Mouse (Mus musculus) fat pad, adult 2 months (tissue): ENCODE results near the gene Ccdc18.
A peak's percentile ranks its signal among the peaks of the same experiment; 100 is the strongest.
"Not testable (repeated sequence)": the region's sequence is repeated elsewhere in the genome, so short reads cannot be mapped to it uniquely, and the experiment has no call there.

Experiments used
- DNase-seq: peaks from one replicate; pipeline ENCODE4 v3.0.0-alpha.2; 2011; ENCODE audit warnings: low read depth, low spot score; ENCODE audit errors: extremely low read depth

Ccdc18 gene

GRCm38 (mm10) chr5:108255259-108255658, 122.6 kb downstream of the Ccdc18 start:
- no peak for DNase-seq

- no peak for DNase-seq
Measured at GRCm38 (mm10) chr5:108262722-108263121, 130.0 kb downstream of the Ccdc18 start.

DNA sequence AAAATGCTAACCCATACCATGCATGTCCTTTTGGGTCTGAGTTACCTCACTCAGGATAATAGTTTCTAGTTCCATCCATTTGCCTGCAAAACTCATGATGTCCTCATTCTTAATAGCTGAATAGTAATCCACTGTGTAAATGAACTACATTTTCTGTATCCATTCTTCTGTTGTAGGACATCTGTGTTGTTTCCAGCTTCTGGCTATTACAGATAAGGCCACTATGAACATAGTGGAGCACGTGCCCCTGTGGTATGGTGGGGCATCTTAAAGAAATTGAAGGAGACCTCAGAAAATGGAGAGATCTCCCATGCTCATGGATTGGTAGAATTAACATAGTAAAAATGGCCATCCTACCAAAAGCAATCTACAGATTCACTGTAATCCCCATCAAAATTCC, 131.1 kb downstream of the Ccdc18 start:
- not testable (repeated sequence) for DNase-seq

GRCm38 (mm10) chr5:108266990-108267389, 134.3 kb downstream of the Ccdc18 start:
- no peak for DNase-seq

- peak; percentile 13 for DNase-seq
Measured at GRCm38 (mm10) chr5:108268127-108269062, 135.7 kb downstream of the Ccdc18 start, which contains the start of gene Dr1. Gene Dr1, plus strand, starts transcription at chr5:108268897.

DNA sequence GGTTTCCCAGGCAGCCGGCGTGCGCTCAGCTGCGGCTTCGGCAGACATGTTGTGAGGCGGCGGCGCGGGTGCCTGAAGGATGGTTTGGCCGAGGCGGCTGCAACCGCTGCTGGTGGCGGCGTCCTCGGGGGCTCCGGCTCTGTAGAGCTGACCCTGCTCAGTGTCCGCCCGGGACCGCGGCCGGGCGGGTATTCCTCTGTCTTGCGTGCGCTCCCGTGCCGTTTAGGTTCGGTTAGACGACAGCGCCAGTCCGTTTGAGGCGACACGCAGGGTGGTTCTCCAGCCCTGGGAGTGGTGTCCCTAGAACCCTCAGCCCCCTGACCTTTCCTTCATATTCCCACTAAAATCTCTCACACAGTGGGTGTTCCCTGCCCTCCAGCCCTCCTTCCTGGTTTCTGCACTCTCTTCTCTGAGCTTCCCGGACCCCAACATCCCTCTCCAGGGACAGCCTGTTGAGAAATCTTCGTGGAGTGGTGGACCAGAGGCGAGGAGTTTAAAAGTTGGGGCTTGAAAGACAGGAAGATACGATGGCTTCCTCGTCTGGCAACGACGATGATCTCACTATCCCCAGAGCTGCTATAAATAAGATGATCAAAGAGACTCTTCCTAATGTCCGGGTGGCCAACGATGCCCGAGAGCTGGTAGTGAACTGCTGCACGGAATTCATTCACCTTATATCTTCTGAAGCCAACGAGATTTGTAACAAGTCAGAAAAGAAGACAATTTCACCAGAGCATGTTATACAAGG, 136.6 kb downstream of the Ccdc18 start:
- DNase-seq: no peak

DNA sequence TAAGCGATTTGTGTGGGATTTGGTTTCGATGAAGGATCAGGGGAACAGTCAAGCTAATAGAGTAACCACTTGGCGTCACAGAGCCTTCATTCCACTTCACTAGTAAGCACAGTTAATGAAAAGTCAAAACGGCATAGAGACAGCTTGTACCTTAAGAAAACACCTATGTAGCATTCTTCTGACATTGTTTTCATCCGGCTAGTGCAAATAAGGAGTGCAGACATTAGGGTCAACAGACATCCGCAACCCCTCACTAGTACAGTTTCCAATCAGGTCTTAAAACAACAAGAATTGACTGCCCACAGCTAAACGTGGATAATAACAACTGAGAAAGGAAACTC, 137.1 kb downstream of the Ccdc18 start:
- DNase-seq: no peak

GRCm38 (mm10) chr5:108270415-108270814, 137.7 kb downstream of the Ccdc18 start:
- no peak for DNase-seq

DNA sequence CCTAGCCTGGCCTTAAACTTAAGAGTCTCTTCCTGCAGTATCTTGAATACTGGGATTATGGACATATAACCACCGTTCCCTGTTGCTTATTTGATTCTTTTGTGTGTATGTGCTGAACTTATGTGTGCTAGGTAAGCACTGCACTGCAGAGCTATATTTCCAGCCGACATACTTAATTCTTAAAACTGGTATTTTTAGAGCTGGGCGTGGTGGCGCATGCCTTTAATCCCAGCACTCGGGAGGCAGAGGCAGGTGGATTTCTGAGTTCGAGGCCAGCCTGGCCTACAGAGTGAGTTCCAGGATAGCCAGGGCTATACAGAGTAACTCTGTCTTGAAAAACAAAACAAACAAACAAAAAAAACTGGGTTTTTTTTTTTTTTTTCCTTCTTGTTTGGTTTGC, 138.7 kb downstream of the Ccdc18 start:
- DNase-seq: not testable (repeated sequence)
